Mouse (Mus musculus): ENCODE results near the gene Efcab11.

DNA sequence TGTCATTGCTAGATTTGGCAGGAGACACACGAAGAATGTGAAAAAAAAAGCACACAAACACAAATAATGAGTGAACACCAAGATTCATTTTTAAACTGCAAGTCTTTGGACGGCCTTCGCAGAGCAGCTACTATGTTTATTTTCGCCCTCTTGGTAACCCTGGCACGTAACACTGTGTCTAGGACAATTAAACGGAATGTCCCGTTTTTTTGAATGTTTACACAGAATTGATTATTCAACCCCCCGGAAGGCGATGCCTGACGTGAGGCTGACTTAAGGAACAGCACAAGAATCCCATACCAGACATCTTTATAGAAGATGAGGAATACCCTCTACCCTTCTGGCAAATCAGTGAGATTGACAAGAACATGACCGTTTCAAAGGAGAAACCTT, 530 bp downstream of the Efcab11 start:
- TF ChIP-seq POLR2A (IDR thresholded peaks at IDR 0.05; ENCODE audit: control insufficient read depth in 1 of 2, insufficient read depth in 1 of 2, low read depth in 1 of 2, low read length in 2 of 2, poor library complexity in 1 of 2): no peak
- no peak; the same call in 1 of the 2 replicates for TF ChIP-seq SIN3A (IDR thresholded peaks at IDR 0.05; ENCODE audit: low read length)
- TF ChIP-seq EP300 (IDR thresholded peaks at IDR 0.05; ENCODE audit: low read depth in 1 of 2, low read length in 2 of 2): no peak
